Mouse (Mus musculus): ENCODE results near the gene Pick1.

GRCm38 (mm10) chr15:79187819-79188218 is 41.2 kb upstream of the Pick1 start:
- no peak for TF ChIP-seq POLR2A (IDR thresholded peaks at IDR 0.05; ENCODE audit: control insufficient read depth, low read depth, low read length)
- no peak for TF ChIP-seq CTCF (IDR thresholded peaks at IDR 0.05; ENCODE audit: control insufficient read depth, insufficient read depth, insufficient replicate concordance, low read depth, low read length)

All from testis, adult 2 months (tissue).